Mouse (Mus musculus): Measurements from ENCODE around the gene Rd3l. TPM values are rescaled to one million over a fixed set of nuclear protein-coding genes. Genes with fewer than 3 reads are reported as not detected.

The Rd3l gene
- total and polyA plus RNA-seq, 3 experiments: 0.08 TPM; not detected in 2

DNA sequence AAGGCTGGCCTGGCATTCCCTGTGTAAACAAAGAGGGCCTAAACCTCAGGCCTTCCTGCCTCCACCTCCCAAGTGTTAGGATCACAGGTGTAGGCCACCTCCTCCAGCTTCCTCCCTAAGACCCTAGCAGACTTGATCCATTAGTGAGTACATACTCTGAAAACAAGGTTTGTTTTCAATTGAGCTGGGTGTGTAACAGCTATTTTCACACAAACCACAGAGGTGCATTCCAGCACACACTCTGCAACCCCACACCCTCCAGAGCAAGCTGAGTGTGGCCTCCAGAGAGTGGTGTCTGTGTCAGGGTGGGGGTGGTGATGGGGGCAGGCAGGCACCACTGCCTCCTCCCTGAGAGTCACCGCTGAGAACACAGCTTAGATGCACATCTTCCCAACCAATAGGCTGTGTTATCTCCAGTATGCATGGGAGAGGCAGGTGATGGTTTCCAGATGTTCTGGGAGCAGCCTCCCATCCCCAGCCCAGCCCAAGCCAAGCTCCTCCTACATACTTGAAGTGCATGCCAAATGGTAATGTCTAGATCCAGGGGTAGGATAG lies 42.4 kb downstream of the Rd3l start:
- Histone ChIP-seq H3K27ac (ENCODE audit: control insufficient read depth, low read depth, low read length) (no peak overlapping the region), H3K9me3 (replicated peaks; ENCODE audit: insufficient read depth, low read length) (no peaks in the 10 kb centered on the region), H3K4me1 (ENCODE audit: control insufficient read depth in 1 of 2, insufficient read depth in 2 of 2, low read length in 2 of 2) (peaks cover 4 to 9% of the 10 kb centered on the region in 2 experiments; a peak in 3 of 4 replicates), H3K79me2 (ENCODE audit: control insufficient read depth, insufficient read depth, low read length, poor library complexity) (no peaks in the 10 kb centered on the region), H3K27me3 (ENCODE audit: control insufficient read depth in 1 of 2, insufficient read depth in 2 of 2, low read length in 2 of 2) (no peaks in the 10 kb centered on the region), H3K4me3 (ENCODE audit: control insufficient read depth in 1 of 2, insufficient read depth in 1 of 2, low read depth in 2 of 2, low read length in 2 of 2) (no peak overlapping the region), H3K36me3 (ENCODE audit: control insufficient read depth in 1 of 2, insufficient read depth in 2 of 2, low read length in 2 of 2) (no peaks in the 10 kb centered on the region; a peak in 1 of 4 replicates), H3K9ac (ENCODE audit: control insufficient read depth, low read depth, low read length, poor library complexity, severe bottlenecking) (no peak overlapping the region)
- DNase-seq (ENCODE audit: low read depth, low spot score): no peak
- TF ChIP-seq TCF12 (IDR thresholded peaks at IDR 0.05; ENCODE audit: low read depth, low read length) (no peak), GABPA (IDR thresholded peaks at IDR 0.05; ENCODE audit: low read depth, low read length) (no peak), SMC3 (IDR thresholded peaks at IDR 0.05; ENCODE audit: low read depth, low read length) (no peak), UBTF (IDR thresholded peaks at IDR 0.05; ENCODE audit: borderline replicate concordance, insufficient read depth, low read depth, low read length) (no peak), MYB (IDR thresholded peaks at IDR 0.05; ENCODE audit: low read depth, low read length) (no peak), HCFC1 (IDR thresholded peaks at IDR 0.05; ENCODE audit: low read depth, low read length) (no peak), GATA1 (IDR thresholded peaks at IDR 0.05; ENCODE audit: low read depth, low read length) (no peak), CHD2 (IDR thresholded peaks at IDR 0.05; ENCODE audit: low read length) (no peak), CTCF (IDR thresholded peaks at IDR 0.05 in 2 of 3, conservative IDR thresholded peaks at IDR 0.05 in 1 of 3; ENCODE audit: control insufficient read depth in 1 of 3, insufficient read depth in 1 of 3, low read depth in 2 of 3, low read length in 3 of 3, poor library complexity in 1 of 3, severe bottlenecking in 1 of 3) (no peak), MAZ (IDR thresholded peaks at IDR 0.05; ENCODE audit: low read depth, low read length) (no peak), USF2 (IDR thresholded peaks at IDR 0.05; ENCODE audit: borderline replicate concordance in 1 of 2, insufficient read depth in 1 of 2, low read depth in 1 of 2, low read length in 2 of 2) (no peak), MEF2A (IDR thresholded peaks at IDR 0.05; ENCODE audit: extremely low read depth, insufficient replicate concordance, low read depth, low read length, poor library complexity, severe bottlenecking) (no peak), POLR2A (IDR thresholded peaks at IDR 0.05; ENCODE audit: control insufficient read depth in 1 of 2, insufficient read depth in 1 of 2, low read depth in 1 of 2, low read length in 2 of 2, poor library complexity in 1 of 2) (no peak), ZC3H11A (IDR thresholded peaks at IDR 0.05; ENCODE audit: low read depth, low read length) (no peak), EP300 (IDR thresholded peaks at IDR 0.05; ENCODE audit: low read depth in 1 of 2, low read length in 2 of 2) (no peak)

DNA sequence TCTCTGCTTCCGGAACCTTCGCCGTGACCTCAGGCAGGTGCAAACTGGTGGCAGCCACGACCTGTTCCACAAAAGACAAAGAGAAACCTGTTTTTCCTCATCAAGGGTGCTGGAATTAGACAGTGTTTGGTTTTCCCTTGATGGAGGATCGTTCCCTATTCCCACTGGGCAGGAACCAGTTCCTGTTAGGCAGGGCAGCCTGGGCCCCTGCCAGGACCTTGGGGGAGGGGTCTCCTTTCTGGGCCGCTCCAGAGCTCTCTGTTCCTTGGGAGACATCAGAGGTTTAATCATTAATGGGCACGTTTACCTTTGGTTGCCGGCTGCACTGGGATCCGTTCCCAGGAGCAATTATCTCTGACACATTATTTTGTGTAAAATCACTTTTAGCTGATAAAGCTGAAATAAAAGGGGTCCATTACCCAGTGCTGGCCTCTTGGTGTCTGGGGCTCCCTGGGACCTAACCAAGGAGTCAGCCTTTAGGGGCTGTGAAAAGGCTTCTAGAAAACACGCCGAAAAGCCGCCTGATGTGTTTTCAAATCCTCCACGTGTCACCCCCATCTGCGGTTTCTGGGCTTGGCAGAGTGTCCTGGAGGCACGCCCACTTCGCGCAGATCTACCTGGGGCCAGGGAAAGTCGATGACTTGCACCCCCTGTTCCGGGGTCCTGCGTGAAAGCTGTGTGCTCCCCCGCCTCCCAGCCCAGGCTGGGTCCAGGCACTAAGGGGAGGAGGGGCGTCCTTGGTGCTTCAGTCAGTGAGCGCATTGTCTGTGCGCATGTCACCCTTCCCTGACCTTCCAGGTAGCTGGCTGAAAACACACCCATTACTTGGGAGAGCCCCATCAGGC lies 44.2 kb downstream of the Rd3l start:
- H3K27ac ChIP-seq (ENCODE audit: control insufficient read depth, low read depth, low read length): no peak overlapping the region

More for the DNA sequence above, 44.2 kb downstream of the Rd3l start:
- Histone ChIP-seq H3K9ac (ENCODE audit: control insufficient read depth, low read depth, low read length, poor library complexity, severe bottlenecking) (no peak overlapping the region), H3K4me3 (ENCODE audit: control insufficient read depth in 1 of 2, insufficient read depth in 1 of 2, low read depth in 2 of 2, low read length in 2 of 2) (0 out of 4 replicates have a peak overlapping the region, but pooled peaks of 1 of the 2 experiments have one; percentile 7), H3K27me3 (ENCODE audit: control insufficient read depth in 1 of 2, insufficient read depth in 2 of 2, low read length in 2 of 2) (no peaks in the 10 kb centered on the region), H3K9me3 (replicated peaks; ENCODE audit: insufficient read depth, low read length) (no peaks in the 10 kb centered on the region), H3K4me1 (ENCODE audit: control insufficient read depth in 1 of 2, insufficient read depth in 2 of 2, low read length in 2 of 2) (peaks cover 4 to 9% of the 10 kb centered on the region in 2 experiments; a peak in 3 of 4 replicates), H3K79me2 (ENCODE audit: control insufficient read depth, insufficient read depth, low read length, poor library complexity) (no peaks in the 10 kb centered on the region), H3K36me3 (ENCODE audit: control insufficient read depth in 1 of 2, insufficient read depth in 2 of 2, low read length in 2 of 2) (no peaks in the 10 kb centered on the region; a peak in 1 of 4 replicates)
- no peak for DNase-seq (ENCODE audit: low read depth, low spot score)
- TF ChIP-seq RCOR1 (IDR thresholded peaks at IDR 0.05; ENCODE audit: low read depth, low read length): 0 out of 2 replicates have a peak, but pooled peaks have one; percentile 7
- 0 out of 2 replicates have a peak, but pooled peaks have one; percentile 6 for TF ChIP-seq BHLHE40 (IDR thresholded peaks at IDR 0.05; ENCODE audit: borderline replicate concordance, low read depth, low read length)
- peak; percentile 31; the same call in 1 of the 2 replicates for TF ChIP-seq SIN3A (IDR thresholded peaks at IDR 0.05; ENCODE audit: low read length)
- peak; percentile 40; the same call in 1 of the 2 replicates for TF ChIP-seq TCF12 (IDR thresholded peaks at IDR 0.05; ENCODE audit: low read depth, low read length)
- 0 out of 4 replicates have a peak, but pooled peaks of 1 of the 2 experiments have one; percentile 12 for TF ChIP-seq EP300 (IDR thresholded peaks at IDR 0.05; ENCODE audit: low read depth in 1 of 2, low read length in 2 of 2)
- peak; percentile 75 for TF ChIP-seq MXI1 (IDR thresholded peaks at IDR 0.05; ENCODE audit: low read depth, low read length)
- no peak for TF ChIP-seq ZNF384 (IDR thresholded peaks at IDR 0.05; ENCODE audit: low read depth, low read length)
- TF ChIP-seq USF1 (IDR thresholded peaks at IDR 0.05; ENCODE audit: low read depth, low read length): 0 out of 2 replicates have a peak, but pooled peaks have one; percentile 27
- no peak for TF ChIP-seq POLR2A (IDR thresholded peaks at IDR 0.05; ENCODE audit: control insufficient read depth in 1 of 2, insufficient read depth in 1 of 2, low read depth in 1 of 2, low read length in 2 of 2, poor library complexity in 1 of 2)
